Mouse (Mus musculus) liver, adult (tissue): ENCODE results near the gene Gm20481.
A peak's percentile ranks its signal among the peaks of the same experiment; 100 is the strongest.
"Not testable (repeated sequence)": the region's sequence is repeated elsewhere in the genome, so short reads cannot be mapped to it uniquely, and the experiment has no call there.

Experiments
- GATA4 ChIP-seq: IDR thresholded peaks from 2 replicates; pipeline ENCODE4 v1.6.1; 2014; ENCODE audit warnings: mild to moderate bottlenecking, low read length; ENCODE audit not compliant: insufficient replicate concordance

Gene Gm20481

DNA sequence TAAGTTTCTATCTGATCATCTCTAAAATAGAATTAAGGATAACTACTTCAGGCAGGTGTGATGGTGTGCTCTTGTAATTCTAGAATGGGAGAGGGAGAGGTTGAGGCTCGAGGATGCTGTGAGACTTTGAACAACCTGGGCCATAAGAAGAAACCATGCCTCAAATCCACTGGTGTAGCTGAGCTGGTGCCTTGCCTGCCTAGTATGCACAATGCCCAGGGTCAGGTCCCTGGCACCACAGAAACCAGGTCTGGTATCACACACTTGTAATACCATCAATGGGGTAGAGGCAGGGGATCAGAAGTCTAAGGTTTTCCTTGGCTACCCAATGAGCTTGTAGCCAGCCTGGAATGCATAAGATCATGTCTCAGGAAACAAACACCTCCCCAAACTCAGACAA is 6.9 kb upstream of the Gm20481 start:
- no peak for TF ChIP-seq GATA4

GRCm38 (mm10) chr17:34964640-34965049 is 5.1 kb upstream of the Gm20481 start:
- no peak for TF ChIP-seq GATA4

DNA sequence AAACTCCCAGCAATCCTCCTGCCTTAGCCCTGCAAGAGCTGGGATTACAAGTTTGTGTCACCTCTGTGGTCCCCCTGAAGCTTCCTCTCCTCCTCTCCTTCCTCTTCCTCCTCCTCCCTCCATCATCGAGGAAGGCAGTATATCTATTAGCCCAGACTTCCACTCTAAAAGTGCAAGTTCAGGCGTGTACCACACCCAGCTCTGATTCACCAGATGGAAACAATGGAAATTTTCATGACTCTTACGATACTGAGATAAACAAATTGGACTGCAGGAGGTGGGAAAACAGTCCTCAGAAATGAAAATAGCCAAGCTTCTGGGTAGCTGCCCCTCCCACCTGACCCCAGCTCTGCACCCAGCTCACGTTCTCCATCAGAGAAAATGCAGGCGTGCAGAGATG is 4.1 kb upstream of the Gm20481 start:
- peak; percentile 38; the same call in 1 of the 2 replicates for TF ChIP-seq GATA4

DNA sequence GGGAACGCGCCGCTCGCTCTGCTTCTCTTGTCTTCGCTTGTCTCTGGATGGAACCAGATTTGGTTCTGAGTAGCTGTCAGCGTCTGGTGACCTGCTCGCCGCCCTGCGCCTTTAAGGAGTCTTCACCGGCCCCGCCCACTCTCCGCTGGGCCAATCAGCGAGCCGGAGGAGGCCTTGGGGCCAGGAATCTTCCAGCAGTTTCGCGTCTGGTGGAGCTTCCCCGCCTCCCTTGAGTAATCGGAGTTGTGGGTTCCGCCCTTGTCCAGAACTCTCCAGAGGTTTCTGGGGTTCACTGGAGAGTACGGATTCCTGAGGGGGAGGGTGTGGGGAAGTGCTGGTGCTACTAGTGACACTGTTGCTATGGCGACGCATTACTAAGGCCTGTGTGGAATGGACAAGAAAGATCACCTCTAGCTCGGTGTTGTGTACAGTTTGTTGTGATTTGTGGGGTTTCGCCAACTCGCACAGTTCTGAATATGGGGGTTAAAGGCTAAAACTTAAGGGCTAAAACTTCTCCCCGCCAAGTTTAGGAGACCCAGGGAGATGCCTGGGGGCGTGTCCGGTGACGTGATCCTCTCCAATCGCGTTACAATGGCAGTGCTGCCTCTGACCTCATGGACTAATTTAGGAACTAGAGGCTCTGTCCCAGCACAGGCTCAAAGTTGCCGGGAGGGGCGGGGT is 2.5 kb downstream of the Gm20481 start, which contains the start of the genes Hspa1a and Hspa1l:
Gene Hspa1a, minus strand, starts transcription at position 88 of the 681 bp plus-strand sequence.
Gene Hspa1l, plus strand, starts transcription at position 635 of the 681 bp plus-strand sequence.
- not testable (repeated sequence) for TF ChIP-seq GATA4

GRCm38 (mm10) chr17:34975581-34976492 is 6.1 kb downstream of the Gm20481 start:
- no peak for TF ChIP-seq GATA4

DNA sequence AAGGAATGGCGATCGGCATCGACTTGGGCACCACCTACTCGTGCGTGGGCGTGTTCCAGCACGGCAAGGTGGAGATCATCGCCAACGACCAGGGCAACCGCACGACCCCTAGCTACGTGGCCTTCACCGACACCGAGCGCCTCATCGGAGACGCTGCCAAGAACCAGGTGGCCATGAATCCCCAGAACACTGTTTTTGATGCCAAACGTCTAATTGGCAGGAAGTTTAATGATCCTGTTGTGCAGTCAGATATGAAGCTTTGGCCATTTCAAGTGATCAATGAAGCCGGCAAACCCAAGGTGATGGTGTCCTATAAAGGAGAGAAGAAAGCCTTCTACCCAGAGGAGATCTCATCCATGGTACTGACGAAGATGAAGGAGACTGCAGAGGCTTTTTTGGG is 7.3 kb downstream of the Gm20481 start:
- no peak for TF ChIP-seq GATA4

GRCm38 (mm10) chr17:34978239-34978638 is 8.5 kb downstream of the Gm20481 start:
- TF ChIP-seq GATA4 = no peak

DNA sequence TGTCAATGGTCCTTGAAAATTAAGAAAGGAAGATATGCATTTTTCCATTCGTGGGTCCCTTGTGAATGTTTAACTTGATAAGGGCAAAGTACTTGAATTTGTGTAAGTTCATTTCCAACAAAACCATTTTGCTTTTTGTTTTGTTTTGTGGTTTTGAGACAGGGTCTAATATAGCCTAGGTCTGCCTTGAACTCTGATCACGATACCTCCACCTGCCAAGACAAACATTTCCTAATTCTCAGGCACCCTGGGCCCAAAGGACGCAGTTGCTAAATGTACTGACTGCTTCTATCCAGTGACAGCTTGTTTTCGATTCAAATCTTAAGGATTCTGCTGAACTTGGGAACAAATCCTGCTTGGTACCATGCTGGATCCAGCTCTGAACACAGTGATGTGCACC is 9.9 kb downstream of the Gm20481 start:
- no peak for TF ChIP-seq GATA4

GRCm38 (mm10) chr17:34980655-34981054 is 10.9 kb downstream of the Gm20481 start:
- no peak for TF ChIP-seq GATA4

DNA sequence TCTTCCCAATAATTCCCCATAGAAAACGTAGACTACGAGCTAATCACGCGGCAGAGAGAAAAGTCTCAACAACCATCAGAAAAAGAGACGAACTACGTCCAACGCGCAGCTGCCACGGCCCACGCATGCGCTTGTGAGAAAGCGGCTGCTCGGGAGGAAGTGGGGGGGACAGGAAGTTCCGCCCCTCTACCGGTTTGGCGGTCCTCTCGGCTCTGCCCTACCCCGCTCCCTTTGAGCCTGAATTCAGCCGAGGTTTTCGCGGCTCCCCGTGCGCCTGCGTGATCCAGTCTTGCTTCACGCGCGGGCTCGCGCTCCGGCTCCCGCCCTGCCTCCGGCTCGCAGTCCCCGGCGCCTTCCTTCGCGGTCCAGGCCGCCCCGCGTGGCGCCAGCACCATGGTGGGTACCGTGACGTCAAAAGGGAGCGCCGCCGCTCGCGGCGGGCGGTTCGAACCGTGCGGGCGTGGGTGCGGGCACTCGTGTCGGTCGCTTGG is 12.0 kb downstream of the Gm20481 start, which contains the start of gene Lsm2:
Gene Lsm2, plus strand, starts transcription at position 173 of the 491 bp plus-strand sequence.
- TF ChIP-seq GATA4 = peak; percentile 54; the same call in 1 of the 2 replicates

DNA sequence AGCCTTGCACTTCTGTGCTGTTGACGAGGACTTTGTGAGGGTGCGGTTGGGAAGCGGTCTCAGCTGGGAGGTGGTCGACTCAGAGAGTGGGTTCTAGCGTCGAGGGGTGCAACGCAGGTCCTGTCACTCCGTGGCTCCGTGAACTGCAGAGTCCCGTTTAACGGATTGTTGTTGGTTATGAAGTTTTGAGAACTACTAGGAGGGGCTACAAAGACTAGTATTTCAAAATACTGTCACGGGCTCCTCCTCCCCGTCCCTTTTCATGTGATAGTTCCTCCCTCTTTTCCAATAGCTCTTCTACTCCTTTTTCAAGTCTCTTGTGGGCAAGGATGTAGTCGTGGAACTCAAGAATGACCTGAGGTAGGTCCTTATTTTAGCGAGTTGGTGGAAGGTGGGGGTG is 12.6 kb downstream of the Gm20481 start:
- no peak for TF ChIP-seq GATA4

GRCm38 (mm10) chr17:34984218-34984617 is 14.5 kb downstream of the Gm20481 start:
- TF ChIP-seq GATA4 = no peak

- no peak for TF ChIP-seq GATA4
These were observed 25.0 kb downstream of the Gm20481 start for GRCm38 (mm10) chr17:34994751-34995150.

DNA sequence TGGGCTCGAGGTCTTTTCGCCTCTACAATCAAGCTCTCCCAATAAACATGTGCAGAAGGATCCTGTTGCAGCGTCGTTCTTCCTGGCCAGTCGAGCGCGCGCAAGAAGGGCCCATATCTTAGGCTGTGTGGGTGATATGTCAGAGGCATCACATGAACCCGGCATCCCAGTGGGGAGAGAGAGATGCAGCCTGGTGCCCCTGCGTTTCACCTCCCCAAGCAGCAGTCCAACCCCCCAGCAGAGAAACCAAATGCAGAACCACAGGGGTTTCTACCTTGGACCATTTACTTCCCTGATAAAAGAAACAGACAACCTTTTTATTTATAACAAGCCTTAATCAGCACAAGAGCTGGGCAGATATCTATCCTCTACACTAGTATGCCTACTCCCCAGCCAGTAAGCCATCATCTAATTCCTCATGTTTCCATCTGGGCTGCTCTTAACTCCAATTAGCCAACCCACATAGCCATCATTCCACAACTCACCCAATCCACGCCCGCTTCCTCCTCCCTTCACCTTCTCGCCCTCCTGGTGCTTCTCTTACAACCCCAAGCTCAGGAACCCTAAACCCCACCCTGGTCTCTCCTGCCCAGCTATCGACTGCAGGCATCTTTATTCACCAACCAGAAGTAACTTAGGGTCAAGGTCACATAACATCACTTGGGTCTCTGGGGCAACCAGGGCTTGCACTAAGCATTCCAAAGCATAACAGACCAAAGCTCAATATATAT is 26.9 kb downstream of the Gm20481 start:
- TF ChIP-seq GATA4 = no peak

- TF ChIP-seq GATA4 = no peak
These were observed 27.4 kb downstream of the Gm20481 start for GRCm38 (mm10) chr17:34997142-34997483.

- no peak for TF ChIP-seq GATA4
These were observed 29.1 kb downstream of the Gm20481 start for GRCm38 (mm10) chr17:34998526-34999430.
